Mouse (Mus musculus) midbrain, embryonic 15.5 days (tissue): ENCODE measurements around the gene Asna1. TPM values are rescaled to one million over a fixed set of nuclear protein-coding genes. Genes with fewer than 3 reads are reported as not detected.

Source experiments
- ATAC-seq: fragments of 200-750 bp; cut with Nextera tagmentation; replicated peaks from 2 replicates; pipeline ENCODE4 v1.8.0; 2017; ENCODE audit warnings: moderate TSS enrichment
- H3K27ac ChIP-seq: fragments of 300-500 bp; sonication (generic); 2 replicates; pipeline ENCODE4 v1.5.1; 2015; ENCODE audit warnings: mild to moderate bottlenecking, inconsistent platforms
- H3K27me3 ChIP-seq: fragments of 300-500 bp; sonication (generic); replicated peaks from 2 replicates; pipeline ENCODE4 v1.6.1; 2015; ENCODE audit warnings: inconsistent platforms
- H3K36me3 ChIP-seq: fragments of 300-500 bp; sonication (generic); replicated peaks from 2 replicates; pipeline ENCODE4 v1.6.1; 2015; ENCODE audit warnings: inconsistent platforms
- H3K4me1 ChIP-seq: fragments of 300-500 bp; sonication (generic); 2 replicates; pipeline ENCODE4 v1.6.1; 2015; ENCODE audit warnings: inconsistent platforms
- H3K4me2 ChIP-seq: fragments of 300-500 bp; sonication (generic); 2 replicates; pipeline ENCODE4 v1.6.1; 2015; ENCODE audit warnings: inconsistent platforms, mild to moderate bottlenecking, moderate library complexity
- H3K4me3 ChIP-seq: fragments of 300-500 bp; sonication (generic); 2 replicates; pipeline ENCODE4 v1.5.1; 2015; ENCODE audit warnings: mild to moderate bottlenecking, inconsistent platforms
- H3K9ac ChIP-seq: fragments of 300-500 bp; sonication (generic); 2 replicates; pipeline ENCODE4 v1.6.1; 2015; ENCODE audit warnings: mild to moderate bottlenecking, inconsistent platforms
- H3K9me3 ChIP-seq: fragments of 300-500 bp; sonication (generic); 2 replicates; pipeline ENCODE4 v1.6.1; 2016; ENCODE audit warnings: inconsistent platforms
- WGBS: fragments of 180-500 bp; shearing (Covaris S2); methylation state at CpG from one replicate; pipeline ENCODE4 v1.1.7; 2015; ENCODE audit warnings: mixed read lengths; 5-methylcytosine and 5-hydroxymethylcytosine counted together
- polyA plus RNA-seq: library from polyadenylated mRNA; unstranded; fragments of >200 nt; fragmentation: Nextera tagmentation; extraction: Ambion mirVana; gene quantifications from 2 replicates; pipeline ENCODE4 v1.2.1, GENCODE M21; 2015

The Asna1 gene
- polyA plus RNA-seq: 146 and 159 TPM in 2 replicates

- peak; percentile 90 for ATAC-seq
- Histone ChIP-seq H3K4me2 (peak within 1 kb of the TSS; percentile 84), H3K4me3 (peak within 1 kb of the TSS; percentile 84), H3K27me3 (no peaks in the 10 kb centered on the region), H3K27ac (peak within 1 kb of the TSS; percentile 70), H3K4me1 (peaks cover 40% of the 10 kb centered on the region), H3K9me3 (no peaks in the 10 kb centered on the region), H3K9ac (peak within 1 kb of the TSS; percentile 70), H3K36me3 (peaks cover 15% of the 10 kb centered on the region)
- whole genome bisulfite sequencing: 6% methylated on average over 30 of the region's 30 CpGs
Measured at GRCm38 (mm10) chr8:85025098-85025932, at the start of gene Asna1. Gene Asna1, minus strand, starts transcription at chr8:85025281.

GRCm38 (mm10) chr8:85074617-85075016 lies 49.5 kb upstream of the Asna1 start:
- no peaks in the 10 kb centered on the region for H3K27me3 ChIP-seq
- H3K27ac ChIP-seq: no peak overlapping the region
- 93% methylated on average over 10 of the region's 10 CpGs for WGBS
- peaks cover 19% of the 10 kb centered on the region for H3K36me3 ChIP-seq
- no peaks in the 10 kb centered on the region for H3K9me3 ChIP-seq
- ATAC-seq: no peak
- H3K4me2 ChIP-seq: no peak overlapping the region
- peaks cover 26% of the 10 kb centered on the region for H3K4me1 ChIP-seq
- H3K9ac ChIP-seq: no peak overlapping the region
- no peak overlapping the region for H3K4me3 ChIP-seq

- Histone ChIP-seq H3K36me3 (peaks cover 19% of the 10 kb centered on the region), H3K9me3 (no peaks in the 10 kb centered on the region), H3K9ac (no peak overlapping the region), H3K4me3 (no peak overlapping the region), H3K27ac (no peak overlapping the region), H3K4me2 (no peak overlapping the region), H3K4me1 (peaks cover 22% of the 10 kb centered on the region), H3K27me3 (no peaks in the 10 kb centered on the region)
- no peak for ATAC-seq
- WGBS: 87% methylated on average over 10 of the region's 10 CpGs
Measured at GRCm38 (mm10) chr8:85074167-85074566, 49.1 kb upstream of the Asna1 start.

GRCm38 (mm10) chr8:85073041-85073612 lies 48.0 kb upstream of the Asna1 start:
- Histone ChIP-seq H3K27me3 (no peaks in the 10 kb centered on the region), H3K9ac (no peak overlapping the region), H3K27ac (no peak overlapping the region), H3K4me1 (peaks cover 22% of the 10 kb centered on the region), H3K9me3 (no peaks in the 10 kb centered on the region), H3K4me2 (no peak overlapping the region; the same call in 1 of the 2 replicates), H3K36me3 (peaks cover 19% of the 10 kb centered on the region), H3K4me3 (0 out of 2 replicates have a peak overlapping the region, but pooled peaks have one; percentile 79)
- no peak for ATAC-seq
- 93% methylated on average over 15 of the region's 15 CpGs for WGBS

- peak overlapping the region; percentile 79 for H3K4me3 ChIP-seq
- peak overlapping the region; percentile 70 for H3K9ac ChIP-seq
- no peak for ATAC-seq
- peaks cover 19% of the 10 kb centered on the region for H3K36me3 ChIP-seq
- peak overlapping the region; percentile 76 for H3K4me2 ChIP-seq
- peak overlapping the region; percentile 90 for H3K27ac ChIP-seq
- H3K27me3 ChIP-seq: no peaks in the 10 kb centered on the region
- H3K9me3 ChIP-seq: no peaks in the 10 kb centered on the region
- 42% methylated on average over 9 of the region's 9 CpGs for WGBS
- H3K4me1 ChIP-seq: peaks cover 22% of the 10 kb centered on the region
Measured at GRCm38 (mm10) chr8:85072364-85072929, 47.4 kb upstream of the Asna1 start.

GRCm38 (mm10) chr8:85071514-85072281 lies 46.6 kb upstream of the Asna1 start, which contains the start of gene Dhps:
Gene Dhps, plus strand, starts transcription at chr8:85071757.
- Histone ChIP-seq H3K4me2 (peak within 1 kb of the TSS; percentile 76), H3K4me3 (peak within 1 kb of the TSS; percentile 79), H3K4me1 (peaks cover 22% of the 10 kb centered on the region), H3K36me3 (peaks cover 19% of the 10 kb centered on the region), H3K27ac (peak within 1 kb of the TSS; percentile 90), H3K9me3 (no peaks in the 10 kb centered on the region), H3K27me3 (no peaks in the 10 kb centered on the region), H3K9ac (peak within 1 kb of the TSS; percentile 70)
- under 1% methylated on average over 68 of the region's 68 CpGs for WGBS
- peak; percentile 90 for ATAC-seq

GRCm38 (mm10) chr8:85071041-85071440 lies 46.0 kb upstream of the Asna1 start:
- Histone ChIP-seq H3K4me1 (peaks cover 22% of the 10 kb centered on the region), H3K4me3 (peak overlapping the region; percentile 79), H3K36me3 (peaks cover 23% of the 10 kb centered on the region), H3K4me2 (peak overlapping the region; percentile 76), H3K27me3 (no peaks in the 10 kb centered on the region), H3K9me3 (no peaks in the 10 kb centered on the region), H3K9ac (no peak overlapping the region), H3K27ac (peak overlapping the region; percentile 90)
- 85% methylated on average over 5 of the region's 5 CpGs for WGBS
- no peak for ATAC-seq

GRCm38 (mm10) chr8:85067982-85068381 lies 42.9 kb upstream of the Asna1 start, which contains the start of gene Gm5741:
Gene Gm5741, minus strand, starts transcription at chr8:85067982.
- Histone ChIP-seq H3K9me3 (no peaks in the 10 kb centered on the region), H3K27ac (no peak within 1 kb of the TSS), H3K4me1 (peaks cover 17% of the 10 kb centered on the region), H3K27me3 (no peaks in the 10 kb centered on the region), H3K4me3 (no peak within 1 kb of the TSS), H3K36me3 (peaks cover 10% of the 10 kb centered on the region; the same call in 1 of the 2 replicates), H3K9ac (0 out of 2 replicates have a peak within 1 kb of the TSS, but pooled peaks have one; percentile 5), H3K4me2 (no peak within 1 kb of the TSS)
- no peak for ATAC-seq

GRCm38 (mm10) chr8:85067155-85067554 lies 42.1 kb upstream of the Asna1 start:
- WGBS: 93% methylated on average over 2 of the region's 2 CpGs
- Histone ChIP-seq H3K9me3 (no peaks in the 10 kb centered on the region), H3K27me3 (no peaks in the 10 kb centered on the region), H3K4me3 (no peak overlapping the region), H3K4me2 (no peak overlapping the region), H3K9ac (0 out of 2 replicates have a peak overlapping the region, but pooled peaks have one; percentile 5), H3K27ac (no peak overlapping the region), H3K36me3 (peaks cover 10% of the 10 kb centered on the region; the same call in 1 of the 2 replicates), H3K4me1 (peaks cover 10% of the 10 kb centered on the region)
- ATAC-seq: no peak

- WGBS: 44% methylated on average over 2 of the region's 2 CpGs
- ATAC-seq: no peak
- H3K36me3 ChIP-seq: peaks cover 10% of the 10 kb centered on the region; the same call in 1 of the 2 replicates
- no peak overlapping the region for H3K27ac ChIP-seq
- no peak overlapping the region for H3K4me2 ChIP-seq
- H3K9ac ChIP-seq: no peak overlapping the region
- peaks cover 19% of the 10 kb centered on the region for H3K4me1 ChIP-seq
- no peaks in the 10 kb centered on the region for H3K27me3 ChIP-seq
- H3K4me3 ChIP-seq: no peak overlapping the region
- no peaks in the 10 kb centered on the region for H3K9me3 ChIP-seq
Measured at GRCm38 (mm10) chr8:85065213-85065612, 40.1 kb upstream of the Asna1 start.

- WGBS: 99% methylated on average over 4 of the region's 4 CpGs
- H3K27me3 ChIP-seq: no peaks in the 10 kb centered on the region
- H3K4me3 ChIP-seq: no peak overlapping the region
- no peak overlapping the region for H3K9ac ChIP-seq
- H3K36me3 ChIP-seq: peaks cover 10% of the 10 kb centered on the region; the same call in 1 of the 2 replicates
- peaks cover 19% of the 10 kb centered on the region for H3K4me1 ChIP-seq
- no peaks in the 10 kb centered on the region for H3K9me3 ChIP-seq
- ATAC-seq: no peak
- H3K4me2 ChIP-seq: no peak overlapping the region
- H3K27ac ChIP-seq: no peak overlapping the region
Measured at GRCm38 (mm10) chr8:85062603-85063002, 37.5 kb upstream of the Asna1 start.
